Mouse (Mus musculus): ENCODE data around the gene Gm47841.

Gene Gm47841

DNA sequence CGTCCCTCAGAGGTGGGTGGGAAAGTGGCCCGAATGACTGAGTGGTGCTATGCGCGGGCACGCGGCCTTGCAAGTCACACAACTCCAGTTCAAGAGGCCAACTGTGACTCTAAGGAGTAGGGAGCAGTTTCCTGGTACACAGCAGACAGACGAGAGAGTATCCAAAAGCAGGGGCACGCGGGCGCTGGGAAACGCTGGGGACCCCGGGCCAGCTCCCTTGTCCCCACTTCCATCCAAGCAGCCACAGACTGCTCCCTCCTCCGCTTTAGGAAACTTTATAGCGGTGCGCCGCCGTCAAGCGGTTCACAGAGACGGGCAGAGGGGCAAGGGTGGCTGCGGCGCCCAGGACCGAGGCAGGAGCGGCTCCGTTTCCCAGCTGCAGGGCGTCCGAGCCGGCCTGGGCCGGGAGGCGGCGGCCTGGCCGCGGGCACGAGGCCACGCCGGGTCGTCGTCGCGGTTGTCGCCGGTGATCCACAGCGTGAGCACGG is 1.1 kb downstream of the Gm47841 start:
- DNase-seq (ENCODE audit: low read depth, low spot score): no peak

DNA sequence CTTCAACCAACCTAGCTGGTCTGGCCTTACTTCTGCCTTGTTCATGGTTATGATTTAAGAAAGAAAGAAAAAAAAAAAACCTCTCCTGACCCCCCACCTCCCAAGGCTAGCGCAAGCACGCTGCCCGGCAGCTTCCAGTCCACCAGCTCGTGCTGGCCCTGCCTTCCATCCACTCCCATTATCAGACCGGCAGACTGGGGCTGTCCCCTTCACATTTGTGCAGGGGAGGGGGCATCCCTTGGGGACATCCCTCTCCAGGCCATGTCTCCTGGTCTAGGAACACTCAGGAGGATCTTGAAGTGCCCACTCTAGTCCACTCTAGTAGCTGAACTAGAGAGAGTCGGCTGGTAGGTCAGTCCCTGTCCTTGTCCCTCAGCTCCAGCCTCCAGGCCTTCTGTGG is 2.7 kb downstream of the Gm47841 start:
- DNase-seq (ENCODE audit: low read depth, low spot score): no peak

DNA sequence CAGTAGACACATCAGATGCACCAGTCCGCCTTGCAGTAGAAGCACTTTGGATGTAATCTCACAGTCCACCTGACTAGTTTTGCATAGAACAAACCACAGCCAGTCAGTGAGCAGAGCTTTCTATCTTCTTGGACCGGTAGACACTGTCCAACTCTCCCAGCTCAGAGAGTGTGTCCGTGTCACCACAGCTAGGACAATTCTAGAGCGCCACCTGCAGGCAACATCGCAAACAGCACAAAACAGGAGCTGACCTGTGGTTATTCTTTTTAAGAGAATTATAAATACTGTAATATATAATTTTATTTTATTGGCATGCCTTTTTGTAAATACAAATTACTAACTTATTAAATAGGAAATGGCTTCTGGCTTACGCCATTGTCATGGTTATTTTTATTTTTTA is 4.6 kb downstream of the Gm47841 start:
- no peak for DNase-seq (ENCODE audit: low read depth, low spot score)

DNA sequence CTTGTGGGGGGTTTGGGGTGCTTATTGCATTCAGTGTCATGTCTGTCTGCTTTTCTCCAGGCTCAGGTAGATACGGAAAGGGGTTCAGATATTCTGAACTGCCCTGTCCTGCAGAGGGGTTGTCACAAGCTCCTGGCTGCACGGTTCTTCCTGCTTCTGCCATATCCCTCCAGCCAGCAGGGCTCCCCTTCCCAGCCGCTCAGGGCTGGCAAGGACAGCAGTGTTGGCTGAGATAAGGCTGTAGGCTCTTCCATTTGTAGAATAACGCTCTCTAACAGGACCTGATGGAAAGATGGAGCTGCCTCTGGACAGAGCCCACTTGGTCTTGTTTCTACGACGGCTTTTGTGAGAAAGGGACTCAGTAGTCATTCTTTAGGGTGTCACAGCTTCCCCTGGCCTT is 5.2 kb downstream of the Gm47841 start:
- no peak for DNase-seq (ENCODE audit: low read depth, low spot score)

DNA sequence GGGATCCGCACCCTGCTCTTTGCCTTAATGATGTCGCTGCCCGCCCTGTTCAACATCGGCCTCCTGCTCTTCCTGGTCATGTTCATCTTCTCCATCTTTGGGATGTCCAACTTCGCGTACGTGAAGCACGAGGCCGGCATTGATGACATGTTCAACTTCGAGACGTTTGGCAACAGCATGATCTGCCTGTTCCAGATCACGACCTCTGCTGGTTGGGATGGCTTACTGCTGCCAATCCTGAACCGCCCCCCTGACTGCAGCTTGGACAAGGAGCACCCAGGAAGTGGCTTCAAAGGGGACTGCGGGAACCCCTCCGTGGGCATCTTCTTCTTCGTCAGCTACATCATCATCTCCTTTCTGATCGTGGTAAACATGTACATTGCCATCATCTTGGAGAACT is 7.5 kb downstream of the Gm47841 start:
- DNase-seq (ENCODE audit: low read depth, low spot score): no peak

DNA sequence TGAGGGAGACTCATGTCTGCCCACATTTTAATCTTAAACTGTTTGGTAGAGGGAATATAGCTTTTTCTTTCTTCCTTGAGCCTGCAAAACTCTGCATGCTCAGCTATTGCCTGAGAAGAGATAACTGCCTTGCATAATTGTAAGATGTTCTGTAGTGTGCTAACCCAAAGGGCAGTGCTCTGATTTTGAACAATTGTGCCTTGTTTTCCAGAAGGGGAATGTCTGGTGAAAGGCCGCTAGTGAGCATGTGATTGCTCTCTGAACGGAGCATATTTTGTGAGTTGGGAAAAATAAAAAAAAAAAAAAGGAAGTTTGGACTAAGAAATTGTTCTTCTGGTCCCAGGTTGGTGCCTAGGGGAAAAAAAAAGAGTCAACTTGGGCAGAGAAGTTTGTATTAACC is 18.2 kb downstream of the Gm47841 start:
- no peak for DNase-seq (ENCODE audit: low read depth, low spot score)

DNA sequence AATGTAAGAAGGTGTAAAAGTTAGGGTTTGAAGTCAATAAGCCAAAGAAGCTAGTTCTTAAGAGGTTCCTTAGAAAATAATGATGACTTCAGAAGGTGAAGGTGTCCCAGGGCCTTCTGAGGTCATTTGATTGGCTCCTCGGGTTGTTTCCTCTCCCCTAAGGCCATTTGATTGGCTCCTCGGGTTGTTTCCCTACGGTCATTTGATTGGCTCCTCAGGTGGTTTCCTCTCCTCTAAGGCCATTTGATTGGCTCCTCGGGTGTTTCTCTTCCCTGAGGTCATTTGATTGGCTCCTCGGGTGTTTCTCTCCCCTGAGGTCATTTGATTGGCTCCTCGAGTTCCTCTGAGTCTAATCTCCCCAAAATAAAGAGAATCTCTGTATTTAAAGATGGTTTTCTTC is 35.8 kb downstream of the Gm47841 start:
- DNase-seq (ENCODE audit: low read depth, low spot score): peak; percentile 26

DNA sequence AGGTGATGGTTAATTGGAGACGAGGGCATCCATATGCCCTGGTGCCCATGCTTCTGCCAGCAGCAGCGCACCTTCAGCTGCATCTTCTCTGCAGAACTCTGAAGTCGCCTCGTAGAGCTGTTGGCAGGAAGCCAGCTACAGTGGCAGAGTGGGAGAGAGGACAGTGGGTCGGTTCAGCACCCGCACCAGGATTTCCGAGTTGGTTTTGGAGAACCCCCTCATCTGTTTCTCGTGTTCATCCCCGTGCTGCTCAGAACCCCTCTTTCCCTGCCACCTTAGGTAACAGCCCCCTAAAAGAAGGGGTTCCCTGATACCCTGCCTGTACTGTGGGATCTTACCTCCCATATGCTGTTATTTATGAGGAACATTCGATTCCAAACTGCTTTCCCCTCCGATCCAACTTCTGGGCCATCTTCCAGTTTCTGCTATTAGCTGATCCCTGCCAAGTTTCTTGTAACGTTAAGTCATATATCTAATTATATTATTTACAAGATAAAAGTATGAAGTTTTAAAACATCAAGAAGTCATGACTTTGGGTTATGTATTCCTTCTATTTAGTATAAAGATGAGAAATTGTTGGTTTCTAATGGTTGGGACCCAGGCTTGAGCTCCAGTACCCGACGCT is 38.7 kb downstream of the Gm47841 start:
- DNase-seq (ENCODE audit: low read depth, low spot score): no peak

DNA sequence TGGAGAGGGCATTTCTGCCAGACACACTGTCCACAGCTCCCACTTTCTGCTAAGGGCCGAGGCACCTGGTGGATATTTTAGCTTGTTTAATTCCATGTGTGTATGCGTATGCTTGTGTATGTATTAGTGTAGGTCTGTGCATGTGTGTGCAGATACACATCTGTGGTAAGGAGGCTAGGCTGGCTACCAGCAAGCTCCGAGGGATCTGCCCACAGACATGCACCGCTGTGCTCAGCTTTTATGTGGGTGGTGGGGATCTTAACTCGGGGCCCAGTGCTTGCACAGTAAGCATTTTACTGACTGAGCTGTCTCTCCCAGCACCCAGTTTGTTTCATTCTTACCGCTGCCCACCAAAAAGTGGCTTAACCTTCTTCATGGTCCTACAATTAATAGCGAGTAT is 40.0 kb downstream of the Gm47841 start:
- DNase-seq (ENCODE audit: low read depth, low spot score): no peak

DNA sequence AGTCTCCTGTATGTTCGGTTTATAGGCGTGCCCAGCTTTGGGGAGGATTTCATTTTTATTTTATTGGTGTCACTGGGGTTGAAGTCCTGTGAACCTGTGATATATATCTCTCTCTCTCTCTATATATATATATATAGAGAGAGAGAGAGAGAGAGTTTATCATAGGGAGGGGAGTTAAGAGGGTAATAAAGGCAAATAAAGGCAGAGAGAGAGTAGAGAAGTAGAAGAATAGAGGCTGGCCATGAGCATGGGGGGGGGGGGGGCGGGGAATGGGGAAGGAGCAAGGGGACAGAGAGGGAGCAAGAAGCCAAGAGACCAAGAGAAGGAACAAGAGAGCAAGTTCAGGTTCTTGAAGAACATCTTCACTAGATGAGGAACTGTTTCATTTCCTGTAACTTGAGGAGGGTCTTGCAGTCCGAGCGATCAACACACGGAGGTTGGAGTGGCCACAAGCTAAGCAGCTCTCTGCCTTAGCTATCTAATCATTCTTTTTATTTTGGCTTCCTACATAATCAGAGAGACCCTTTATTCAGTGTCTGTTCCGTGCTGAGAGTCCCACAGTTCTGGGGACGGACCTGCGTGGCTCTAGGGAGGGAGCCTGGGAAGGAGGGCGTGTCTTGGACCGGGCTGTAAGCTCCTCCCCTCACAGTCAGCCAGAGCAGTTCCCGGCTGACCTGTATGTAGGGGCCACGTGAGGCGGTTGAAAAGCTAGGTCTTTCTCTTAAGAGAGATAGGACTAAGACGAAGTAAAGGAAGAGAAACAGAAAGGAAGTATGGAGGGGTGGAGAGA is 40.8 kb downstream of the Gm47841 start:
- no peak for DNase-seq (ENCODE audit: low read depth, low spot score)

DNA sequence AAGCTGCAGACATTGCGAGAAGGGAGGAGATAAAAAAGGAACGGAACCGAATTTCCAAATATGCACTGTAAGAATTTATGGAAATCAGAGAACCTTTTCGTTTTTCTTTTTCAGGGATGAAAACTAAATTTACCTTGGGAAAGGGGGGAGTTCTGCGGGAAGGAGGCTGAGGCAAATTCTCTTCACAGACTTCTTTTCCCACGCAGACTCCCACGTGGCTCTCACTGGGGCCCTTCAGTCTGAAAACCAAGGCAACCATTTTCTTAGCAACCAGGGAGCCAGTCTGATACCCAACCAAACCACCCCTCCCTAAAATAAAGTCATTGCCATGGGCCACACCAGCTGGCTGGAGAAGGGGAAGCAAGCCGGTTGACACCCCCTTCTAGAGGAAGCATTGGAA is 41.5 kb downstream of the Gm47841 start:
- DNase-seq (ENCODE audit: low read depth, low spot score): no peak

DNA sequence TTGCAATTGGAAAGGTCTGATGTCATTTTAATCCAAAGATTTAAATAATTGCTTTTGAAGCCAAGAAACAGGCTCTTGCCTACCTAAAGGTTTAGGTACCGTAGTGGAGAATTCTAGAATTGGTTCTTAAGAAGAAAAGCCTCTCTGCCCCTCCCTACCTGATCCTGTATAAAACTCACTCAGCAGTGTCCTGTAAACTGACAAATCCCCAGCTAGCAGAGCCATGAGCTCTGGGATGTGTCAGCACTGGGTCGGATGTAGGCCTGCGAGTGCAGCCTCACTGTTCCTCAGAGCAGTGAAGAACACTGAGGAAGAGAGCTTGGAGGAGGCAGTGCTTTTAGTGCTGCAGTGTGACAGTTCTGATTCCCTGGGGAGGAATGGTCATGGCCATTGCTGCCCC is 42.7 kb downstream of the Gm47841 start:
- no peak for DNase-seq (ENCODE audit: low read depth, low spot score)

DNA sequence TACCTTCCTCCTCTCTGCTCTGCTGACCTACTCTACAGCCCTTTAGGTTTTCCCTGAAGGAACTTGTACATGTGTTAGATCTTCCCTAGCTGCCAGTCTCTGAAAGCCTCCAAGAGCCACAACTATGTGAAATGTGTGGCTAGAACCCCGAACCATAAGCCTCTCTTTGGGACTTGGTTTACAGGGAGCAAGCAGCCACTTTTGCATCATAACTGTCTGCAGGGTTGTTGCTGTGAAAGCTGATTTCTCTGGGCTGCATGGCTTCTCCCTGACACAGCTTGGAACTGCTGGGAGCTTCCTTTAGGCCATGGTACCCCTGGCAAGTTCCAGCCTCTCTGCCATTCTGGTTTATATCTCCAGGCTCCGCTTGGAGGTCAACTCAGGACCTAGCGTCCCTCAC is 44.7 kb downstream of the Gm47841 start:
- no peak for DNase-seq (ENCODE audit: low read depth, low spot score)

DNA sequence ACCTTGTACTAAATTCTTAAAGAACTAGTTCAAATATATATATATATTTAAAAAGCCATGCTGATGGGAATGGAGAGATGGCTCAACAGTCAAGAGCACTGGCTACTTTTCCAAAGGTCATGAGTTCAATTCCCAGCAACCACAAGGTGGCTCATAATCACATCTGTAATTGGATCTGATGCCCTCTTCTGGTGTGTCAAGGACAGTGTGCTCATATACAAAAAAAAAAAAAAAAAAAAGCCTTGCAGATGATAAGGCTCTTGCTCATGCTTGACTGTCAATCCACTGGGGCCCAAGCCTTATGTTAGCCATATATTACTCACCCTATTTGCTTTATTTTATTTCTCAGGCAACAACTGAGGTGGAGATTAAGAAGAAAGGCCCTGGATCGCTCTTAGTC is 45.5 kb downstream of the Gm47841 start:
- no peak for DNase-seq (ENCODE audit: low read depth, low spot score)

DNA sequence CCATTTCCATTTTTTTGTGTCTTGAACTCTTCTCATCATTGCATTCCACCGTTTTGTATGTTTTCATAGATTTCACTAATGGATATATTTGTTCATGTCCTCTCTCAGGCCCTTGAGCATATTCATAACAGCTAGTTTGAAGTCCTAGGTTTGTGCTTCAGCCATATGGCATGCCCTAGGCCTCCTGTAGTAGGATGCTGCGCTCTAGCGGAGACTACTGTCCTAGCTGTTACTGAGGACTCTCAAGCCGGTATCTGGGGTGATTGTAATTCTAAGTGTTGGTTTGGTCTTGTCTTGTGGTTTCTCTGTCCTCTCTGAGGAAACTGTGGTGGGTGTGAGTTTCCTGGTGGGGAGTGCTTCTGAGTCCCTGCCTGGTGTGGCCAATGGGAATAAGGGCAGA is 50.1 kb downstream of the Gm47841 start:
- DNase-seq (ENCODE audit: low read depth, low spot score): no peak

Data from WW6 (cell line).